Mouse (Mus musculus) brain, embryonic 14.5 days (tissue): ENCODE results near the gene Gas6.

Source experiments
- CTCF ChIP-seq: fragments of 200-500 bp; IDR thresholded peaks from 2 replicates; pipeline ENCODE4 v1.5.1; 2012; ENCODE audit warnings: inconsistent platforms, mild to moderate bottlenecking, moderate library complexity, borderline replicate concordance; ENCODE audit not compliant: insufficient read depth, insufficient read length; ENCODE audit errors: extremely low read depth
- POLR2A ChIP-seq: fragments of 200-500 bp; IDR thresholded peaks from 2 replicates; pipeline ENCODE4 v1.6.1; 2012; ENCODE audit warnings: mild to moderate bottlenecking, inconsistent platforms, borderline replicate concordance; ENCODE audit not compliant: poor library complexity, insufficient read depth, insufficient read length, severe bottlenecking; ENCODE audit errors: extremely low read depth

- TF ChIP-seq CTCF (no peak), POLR2A (no peak)
Measured at GRCm38 (mm10) chr8:13506849-13507248, 12.6 kb upstream of the Gas6 start.
